Mouse (Mus musculus) embryonic facial prominence, embryonic 12.5 days (tissue): ENCODE data around the gene Ciao2a. TPM values are rescaled to one million over a fixed set of nuclear protein-coding genes. Genes with fewer than 3 reads are reported as not detected.

Experiments used
- ATAC-seq: fragments of 200-750 bp; cut with Nextera tagmentation; 2 replicates; pipeline ENCODE4 v1.8.0; 2017; ENCODE audit not compliant: insufficient number of reproducible peaks, insufficient read depth, low FRiP score, low TSS enrichment
- H3K27ac ChIP-seq: fragments of 300-500 bp; sonication (generic); 2 replicates; pipeline ENCODE4 v1.5.1; 2016; ENCODE audit warnings: mild to moderate bottlenecking
- H3K27me3 ChIP-seq: fragments of 300-500 bp; sonication (generic); 2 replicates; pipeline ENCODE4 v1.6.1; 2016; ENCODE audit warnings: mild to moderate bottlenecking, moderate library complexity
- H3K36me3 ChIP-seq: fragments of 300-500 bp; sonication (generic); 2 replicates; pipeline ENCODE4 v1.6.1; 2016; ENCODE audit warnings: mild to moderate bottlenecking
- H3K4me1 ChIP-seq: fragments of 300-500 bp; sonication (generic); 2 replicates; pipeline ENCODE4 v1.6.1; 2016
- H3K4me2 ChIP-seq: fragments of 300-500 bp; sonication (generic); replicated peaks from 2 replicates; pipeline ENCODE4 v1.6.1; 2016; ENCODE audit warnings: mild to moderate bottlenecking, moderate library complexity
- H3K4me3 ChIP-seq: fragments of 300-500 bp; sonication (generic); 2 replicates; pipeline ENCODE4 v1.5.1; 2016; ENCODE audit warnings: mild to moderate bottlenecking
- H3K9ac ChIP-seq: fragments of 300-500 bp; sonication (generic); 2 replicates; pipeline ENCODE4 v1.6.1; 2016; ENCODE audit warnings: mild to moderate bottlenecking, moderate library complexity
- H3K9me3 ChIP-seq: fragments of 300-500 bp; sonication (generic); 2 replicates; pipeline ENCODE4 v1.6.1; 2016; ENCODE audit warnings: mild to moderate bottlenecking, moderate library complexity
- whole genome bisulfite sequencing: fragments of 180-500 bp; shearing (Covaris S2); methylation state at CpG from one replicate; pipeline ENCODE4 v1.1.7; 2016; 5-methylcytosine and 5-hydroxymethylcytosine counted together
- polyA plus RNA-seq: library from polyadenylated mRNA; unstranded; fragments of >200 nt; fragmentation: Nextera tagmentation; extraction: Ambion mirVana; gene quantifications from 2 replicates; pipeline ENCODE4 v1.2.1, GENCODE M21; 2016

Ciao2a gene
- polyA plus RNA-seq, 1 experiment from 2014 or later: 174 TPM

DNA sequence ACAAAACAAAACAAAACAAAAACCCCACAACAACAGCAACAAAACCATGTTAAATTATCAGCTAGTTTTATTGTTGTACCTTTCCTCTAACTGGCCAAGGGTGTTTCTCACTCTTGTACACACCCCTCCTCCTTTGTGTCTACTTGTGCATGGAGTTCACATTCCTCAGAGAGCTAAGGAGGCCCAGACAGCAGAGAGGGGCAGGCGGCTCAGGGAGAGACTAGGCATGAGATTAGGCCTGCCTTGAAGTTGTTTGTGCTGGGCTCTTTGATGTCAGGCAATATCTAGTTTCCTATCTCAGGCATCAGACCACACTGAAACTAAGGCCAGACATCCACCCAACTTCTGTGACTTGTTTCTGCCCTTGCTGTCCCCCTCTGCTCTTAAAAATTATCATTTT is 41.8 kb downstream of the Ciao2a start:
- no peak overlapping the region for H3K27ac ChIP-seq
- peaks cover 10% of the 10 kb centered on the region; the same call in 1 of the 2 replicates for H3K4me1 ChIP-seq
- 13% methylated on average over 1 of the region's 1 CpGs for WGBS

DNA sequence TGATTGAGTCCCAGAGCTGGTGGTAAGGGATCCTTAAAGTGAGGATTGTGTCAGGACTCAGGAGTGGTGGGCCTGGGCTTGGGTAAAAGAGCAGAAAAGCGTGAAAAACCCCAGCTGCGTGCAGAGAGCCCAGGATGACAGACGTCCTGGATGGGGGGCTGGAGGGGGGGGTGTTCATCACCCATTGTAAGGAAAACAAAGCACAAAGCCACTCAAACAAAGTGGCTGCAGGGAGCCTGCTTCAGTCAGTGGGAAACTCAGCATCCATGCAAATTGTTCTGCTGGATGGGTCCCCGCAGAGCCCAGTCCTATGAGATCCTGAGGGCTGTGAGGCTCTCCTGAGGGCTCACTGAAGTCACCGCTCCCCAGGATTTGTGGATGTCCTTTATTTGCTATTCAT is 44.1 kb downstream of the Ciao2a start:
- H3K27ac ChIP-seq: no peak overlapping the region
- H3K9ac ChIP-seq: no peak overlapping the region
- no peak for ATAC-seq
- 0 out of 2 replicates have a peak, but pooled peaks cover 5% of the 10 kb centered on the region for H3K4me1 ChIP-seq
- no peak overlapping the region for H3K4me2 ChIP-seq
- H3K4me3 ChIP-seq: no peak overlapping the region
- H3K9me3 ChIP-seq: no peaks in the 10 kb centered on the region
- H3K36me3 ChIP-seq: no peaks in the 10 kb centered on the region
- no peaks in the 10 kb centered on the region for H3K27me3 ChIP-seq
- 46% methylated on average over 5 of the region's 5 CpGs for WGBS

More for the DNA sequence above, 41.8 kb downstream of the Ciao2a start:
- ATAC-seq: no peak
- H3K27me3 ChIP-seq: no peaks in the 10 kb centered on the region
- no peaks in the 10 kb centered on the region for H3K36me3 ChIP-seq
- no peak overlapping the region for H3K4me3 ChIP-seq
- H3K9ac ChIP-seq: no peak overlapping the region
- H3K4me2 ChIP-seq: no peak overlapping the region
- H3K9me3 ChIP-seq: no peaks in the 10 kb centered on the region

DNA sequence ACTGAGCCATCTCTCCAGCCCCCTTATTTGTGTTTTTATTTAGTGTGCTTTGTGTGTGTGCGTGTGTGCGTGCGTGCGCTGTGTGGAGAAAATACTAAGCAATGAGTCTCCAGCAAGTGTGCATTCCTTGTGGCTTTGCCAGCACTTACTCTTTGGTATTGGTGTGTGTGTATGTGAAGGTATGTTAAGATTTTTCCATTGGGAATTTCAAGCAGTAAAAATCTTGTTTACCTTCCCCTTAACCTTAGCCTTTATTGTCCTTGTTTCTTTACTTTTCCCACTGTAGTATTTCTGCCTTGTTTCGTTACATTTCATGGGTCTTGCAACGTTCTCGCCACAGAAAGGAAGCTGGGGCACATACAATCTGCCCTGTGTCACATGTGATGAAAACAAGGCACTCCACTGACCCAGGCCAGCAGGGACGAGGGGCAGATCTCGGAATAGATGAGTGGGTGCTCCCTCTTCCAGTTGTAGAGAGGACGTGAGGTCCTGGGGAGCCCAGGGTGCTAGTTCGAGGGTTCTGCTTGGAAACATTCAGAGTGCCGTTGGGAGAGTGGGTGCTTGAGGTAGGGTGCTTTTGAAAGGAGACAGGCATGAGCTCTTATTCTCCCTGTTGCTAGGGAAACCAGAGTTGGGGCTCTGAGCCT is 45.0 kb downstream of the Ciao2a start:
- 73% methylated on average over 12 of the region's 12 CpGs for WGBS
- no peak for ATAC-seq

DNA sequence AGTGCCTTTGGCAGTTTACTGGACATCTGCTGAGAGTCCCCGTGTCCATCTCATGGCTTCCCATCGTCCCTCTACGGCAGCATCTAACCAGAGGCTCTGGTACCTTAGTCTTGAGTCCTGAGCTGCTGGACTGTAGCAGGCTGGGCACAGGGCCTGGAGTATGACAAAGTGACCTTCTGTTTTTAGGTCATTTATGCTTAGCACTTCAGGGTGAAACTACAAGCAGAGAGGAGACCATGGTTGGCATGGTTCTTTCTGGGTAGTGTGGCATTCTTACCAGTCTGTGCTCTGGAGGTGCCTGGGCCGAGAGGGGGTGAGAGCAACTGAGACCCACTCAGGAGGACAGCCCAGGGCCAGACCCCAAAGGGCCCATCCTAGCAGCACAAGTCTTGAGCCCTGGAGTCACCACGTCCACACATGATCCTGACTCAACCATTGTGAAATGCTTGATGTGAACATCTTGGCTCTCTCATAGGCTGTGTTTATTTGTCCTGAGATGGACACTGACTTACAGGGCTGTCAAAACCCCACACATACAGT is 47.0 kb downstream of the Ciao2a start:
- ATAC-seq: no peak

More for the DNA sequence above, 45.0 kb downstream of the Ciao2a start:
- Histone ChIP-seq H3K9me3 (no peaks in the 10 kb centered on the region), H3K27ac (no peak overlapping the region), H3K4me2 (no peak overlapping the region), H3K27me3 (no peaks in the 10 kb centered on the region), H3K9ac (no peak overlapping the region), H3K36me3 (no peaks in the 10 kb centered on the region), H3K4me1 (0 out of 2 replicates have a peak, but pooled peaks cover 5% of the 10 kb centered on the region), H3K4me3 (no peak overlapping the region)

DNA sequence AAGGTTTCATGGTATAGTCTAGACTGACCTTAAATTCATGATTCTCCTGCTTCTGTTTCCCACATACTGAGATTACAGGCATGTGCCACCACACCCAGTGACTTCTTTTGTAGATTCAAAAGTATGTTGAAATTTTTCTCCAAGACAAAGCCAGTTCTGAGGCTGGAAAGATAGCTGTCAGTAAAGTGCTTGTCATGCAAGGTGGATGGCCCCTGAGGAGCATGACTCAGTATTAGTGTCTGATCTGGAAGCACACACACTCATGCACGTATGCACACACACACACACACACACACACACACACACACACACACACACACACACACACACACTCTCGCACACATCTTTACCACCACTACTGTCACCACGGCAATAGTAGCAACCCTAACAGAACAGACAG is 48.6 kb downstream of the Ciao2a start:
- Histone ChIP-seq H3K36me3 (no peaks in the 10 kb centered on the region), H3K27ac (no peak overlapping the region), H3K4me2 (no peak overlapping the region), H3K4me1 (no peaks in the 10 kb centered on the region), H3K27me3 (no peaks in the 10 kb centered on the region), H3K9me3 (no peaks in the 10 kb centered on the region), H3K9ac (no peak overlapping the region), H3K4me3 (no peak overlapping the region)
- no peak for ATAC-seq
- WGBS: 74% methylated on average over 3 of the region's 3 CpGs

More for the DNA sequence above, 47.0 kb downstream of the Ciao2a start:
- H3K36me3 ChIP-seq: no peaks in the 10 kb centered on the region
- H3K9me3 ChIP-seq: no peaks in the 10 kb centered on the region
- no peaks in the 10 kb centered on the region for H3K27me3 ChIP-seq
- H3K4me3 ChIP-seq: no peak overlapping the region
- H3K27ac ChIP-seq: no peak overlapping the region
- 95% methylated on average over 5 of the region's 5 CpGs for WGBS
- H3K9ac ChIP-seq: no peak overlapping the region
- H3K4me2 ChIP-seq: no peak overlapping the region
- H3K4me1 ChIP-seq: 0 out of 2 replicates have a peak, but pooled peaks cover under 1% of the 10 kb centered on the region

DNA sequence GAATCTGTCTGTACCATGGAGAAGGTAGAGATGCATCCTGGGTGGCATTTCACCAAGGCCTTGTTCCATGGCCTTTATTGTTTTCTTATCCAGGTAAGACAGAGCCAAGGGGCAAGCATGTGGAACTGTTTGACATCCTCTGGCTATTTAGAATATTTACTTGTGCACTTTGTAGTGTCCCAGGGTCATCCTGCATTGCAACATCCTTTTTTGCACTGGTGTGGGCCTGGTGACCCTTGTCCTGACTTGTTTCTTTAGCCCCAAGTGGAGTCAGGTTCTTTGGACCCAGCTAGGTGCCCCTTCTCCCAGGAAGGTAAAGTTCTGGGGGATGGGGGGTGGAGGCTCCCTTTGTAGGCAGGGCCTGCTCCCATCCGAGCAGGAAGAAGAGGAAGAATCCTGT is 51.6 kb downstream of the Ciao2a start:
- no peak for ATAC-seq
- Histone ChIP-seq H3K9ac (no peak overlapping the region), H3K27ac (no peak overlapping the region), H3K9me3 (no peaks in the 10 kb centered on the region), H3K4me1 (peaks cover 6% of the 10 kb centered on the region; the same call in 1 of the 2 replicates), H3K36me3 (no peaks in the 10 kb centered on the region), H3K27me3 (no peaks in the 10 kb centered on the region), H3K4me3 (no peak overlapping the region), H3K4me2 (no peak overlapping the region)
- WGBS: 50% methylated on average over 1 of the region's 1 CpGs

DNA sequence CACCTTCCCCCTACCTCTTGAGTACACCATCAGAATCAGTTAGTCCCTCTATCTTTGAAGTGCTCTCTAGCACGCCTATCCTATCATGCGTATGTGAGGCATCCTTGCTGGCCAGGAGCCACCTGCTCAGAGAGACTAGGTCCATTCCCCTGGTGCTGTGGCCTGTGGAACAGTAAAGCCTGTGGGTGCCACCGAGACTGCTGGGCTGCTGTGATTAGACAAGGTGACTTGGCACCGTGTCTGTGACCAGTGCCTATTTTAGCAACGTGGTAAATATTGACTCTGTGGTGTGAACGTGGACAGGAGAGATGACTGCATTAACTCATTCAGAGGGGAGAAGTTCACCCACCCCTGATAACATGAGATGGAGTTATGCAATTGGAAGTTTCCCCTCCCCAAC is 53.4 kb downstream of the Ciao2a start:
- Histone ChIP-seq H3K27ac (no peak overlapping the region), H3K9me3 (no peaks in the 10 kb centered on the region), H3K9ac (no peak overlapping the region), H3K4me3 (no peak overlapping the region), H3K4me2 (no peak overlapping the region), H3K36me3 (no peaks in the 10 kb centered on the region), H3K27me3 (no peaks in the 10 kb centered on the region), H3K4me1 (peaks cover 6% of the 10 kb centered on the region; the same call in 1 of the 2 replicates)
- WGBS: 92% methylated on average over 6 of the region's 6 CpGs
- no peak for ATAC-seq

DNA sequence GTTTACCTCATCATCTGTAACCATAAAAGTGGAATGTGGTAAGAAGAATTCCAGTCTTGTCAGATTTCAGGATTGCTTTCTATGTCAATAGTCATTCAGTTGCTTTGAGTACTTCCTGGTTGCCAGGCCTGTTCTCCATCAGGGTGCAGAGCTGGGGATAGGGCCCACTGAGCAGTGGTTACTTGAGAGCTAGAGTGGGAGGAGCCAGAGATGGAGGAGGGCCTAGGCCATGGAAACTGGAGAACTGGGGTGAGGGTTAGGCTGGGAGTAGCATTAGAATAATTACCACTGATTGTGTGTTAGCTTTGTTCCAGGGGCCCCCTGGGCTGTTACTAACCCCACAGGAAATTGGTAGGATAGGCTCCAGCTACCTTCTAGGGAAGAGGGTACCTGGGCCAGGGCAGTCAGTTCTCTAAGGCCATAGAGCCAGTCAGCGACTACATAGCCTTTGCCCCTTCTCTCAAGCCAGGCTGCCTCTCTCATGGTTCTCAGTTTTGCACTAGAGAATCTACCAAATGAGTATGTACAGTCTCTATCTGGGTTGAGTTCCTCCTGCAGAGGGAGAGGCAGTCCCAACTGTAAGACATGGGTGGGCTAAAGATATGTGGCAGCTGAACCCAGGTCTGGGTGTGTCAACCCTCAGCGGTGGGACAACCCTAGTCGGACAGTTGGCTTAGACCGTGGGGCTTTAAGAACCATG is 54.9 kb downstream of the Ciao2a start:
- Histone ChIP-seq H3K4me2 (no peak overlapping the region), H3K4me3 (no peak overlapping the region), H3K9me3 (no peaks in the 10 kb centered on the region), H3K27me3 (no peaks in the 10 kb centered on the region), H3K9ac (no peak overlapping the region), H3K36me3 (no peaks in the 10 kb centered on the region), H3K27ac (0 out of 2 replicates have a peak overlapping the region, but pooled peaks have one; percentile 17), H3K4me1 (peaks cover 6% of the 10 kb centered on the region; the same call in 1 of the 2 replicates)
- ATAC-seq: 0 out of 2 replicates have a peak, but pooled peaks have one; percentile 85
- WGBS: 82% methylated on average over 4 of the region's 4 CpGs

DNA sequence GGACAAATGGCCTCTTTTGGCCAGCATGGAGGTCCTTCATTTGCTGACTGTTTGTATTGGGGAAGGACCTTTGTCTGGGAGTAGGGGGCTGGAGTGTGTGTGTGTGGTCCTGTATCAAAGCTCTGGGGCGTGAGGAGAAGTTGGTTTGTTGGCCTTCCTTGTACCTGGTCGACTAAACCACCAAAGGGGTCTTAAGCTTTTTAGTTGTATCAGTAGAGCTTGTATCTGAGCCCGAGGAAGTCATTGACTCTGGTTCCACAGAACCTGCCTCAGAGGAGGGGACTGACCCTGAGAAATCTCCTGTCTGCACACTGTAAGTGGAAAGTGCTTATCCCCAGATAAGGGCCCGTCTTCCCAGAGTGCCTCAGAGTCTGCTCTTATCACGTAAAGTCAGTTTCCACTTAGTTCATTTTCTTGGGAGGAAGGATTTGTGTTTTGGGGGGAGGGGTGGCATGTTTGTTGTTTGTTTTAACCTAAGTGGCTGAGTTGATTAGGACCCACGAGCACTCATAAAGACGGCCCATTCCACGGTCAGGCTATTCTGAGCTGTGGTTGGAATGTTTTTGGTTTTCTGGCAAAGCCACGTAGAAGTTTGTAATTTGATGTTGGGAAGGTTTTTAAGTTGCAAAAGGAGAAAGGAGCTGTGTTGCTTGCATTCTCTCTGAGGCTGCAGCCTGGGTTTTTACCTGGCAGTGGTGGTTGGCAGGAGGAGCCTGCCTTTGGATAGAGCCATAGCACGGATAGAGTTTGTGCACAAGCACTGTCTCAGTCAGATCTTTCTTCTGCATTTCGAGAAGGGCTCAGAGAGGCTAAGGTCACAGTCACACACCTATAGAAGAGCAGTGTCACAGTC is 55.6 kb downstream of the Ciao2a start:
- Histone ChIP-seq H3K4me3 (no peak overlapping the region), H3K27me3 (no peaks in the 10 kb centered on the region), H3K27ac (peak overlapping the region; percentile 17; the same call in 1 of the 2 replicates), H3K4me2 (no peak overlapping the region), H3K4me1 (peaks cover 10% of the 10 kb centered on the region; the same call in 1 of the 2 replicates), H3K36me3 (no peaks in the 10 kb centered on the region), H3K9ac (no peak overlapping the region), H3K9me3 (no peaks in the 10 kb centered on the region)
- WGBS: 59% methylated on average over 11 of the region's 11 CpGs
- ATAC-seq: no peak

DNA sequence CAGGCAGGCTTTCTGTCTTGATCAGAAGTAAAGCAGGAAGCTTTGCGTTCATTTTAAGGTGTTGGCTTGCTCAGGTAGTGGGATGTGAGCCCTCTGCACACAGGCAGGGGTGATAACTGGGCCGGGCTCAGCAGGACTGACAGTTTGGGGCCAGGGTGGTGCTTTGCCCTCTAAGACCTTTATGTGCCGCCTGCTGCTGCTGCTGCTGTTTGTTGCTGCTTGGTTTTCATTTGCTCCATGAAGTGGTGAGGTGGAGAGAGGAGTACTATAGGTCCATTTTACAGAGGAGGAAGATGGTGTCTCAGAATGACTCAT is 56.2 kb downstream of the Ciao2a start:
- Histone ChIP-seq H3K9ac (no peak overlapping the region), H3K4me2 (no peak overlapping the region), H3K36me3 (no peaks in the 10 kb centered on the region), H3K4me3 (no peak overlapping the region), H3K4me1 (peaks cover 10% of the 10 kb centered on the region; the same call in 1 of the 2 replicates), H3K9me3 (no peaks in the 10 kb centered on the region), H3K27ac (peak overlapping the region; percentile 2; the same call in 1 of the 2 replicates), H3K27me3 (no peaks in the 10 kb centered on the region)
- 71% methylated on average over 3 of the region's 3 CpGs for WGBS
- no peak for ATAC-seq

DNA sequence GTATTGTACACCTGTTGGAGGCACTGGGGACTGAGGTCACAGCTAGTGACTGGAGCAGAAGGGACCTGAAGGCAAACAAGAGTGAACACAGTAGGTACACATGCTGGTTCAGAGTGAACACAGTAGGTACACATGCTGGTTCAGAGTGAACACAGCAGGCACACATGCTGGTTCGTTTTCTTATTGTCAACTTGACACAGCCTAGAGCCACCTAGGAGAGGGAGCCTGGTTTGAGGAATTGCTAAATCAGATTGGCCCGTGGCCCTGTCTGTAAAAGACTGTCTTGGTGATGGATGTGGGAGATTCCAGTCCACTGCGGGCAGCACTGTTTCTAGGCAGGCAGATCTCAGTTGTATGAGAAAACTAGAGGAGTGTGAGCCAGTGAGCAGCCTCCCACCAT is 56.6 kb downstream of the Ciao2a start:
- 76% methylated on average over 3 of the region's 3 CpGs for WGBS
- no peak for ATAC-seq

More for the DNA sequence above, 56.6 kb downstream of the Ciao2a start:
- Histone ChIP-seq H3K4me2 (no peak overlapping the region), H3K9me3 (no peaks in the 10 kb centered on the region), H3K4me3 (no peak overlapping the region), H3K36me3 (no peaks in the 10 kb centered on the region), H3K27me3 (no peaks in the 10 kb centered on the region), H3K27ac (0 out of 2 replicates have a peak overlapping the region, but pooled peaks have one; percentile 2), H3K9ac (no peak overlapping the region), H3K4me1 (peaks cover 10% of the 10 kb centered on the region; the same call in 1 of the 2 replicates)
